Comparison of ENCODE assay signal across 8 mouse cellular contexts in genomic region chr11:6547037-6547680, GRCm38 (mm10). TPM values are rescaled to one million over a fixed set of nuclear protein-coding genes. Genes with fewer than 3 reads are reported as not detected.
DNase-seq lines count a peak whose midpoint lies in the region; ATAC-seq and TF ChIP-seq lines count a peak whose summit lies in the region.

No protein-coding gene starts in this region.

- peaks cover 36% of the 10 kb centered on the region for H3K36me3 ChIP-seq in embryonic facial prominence, embryonic 10.5 days (replicated peaks)
- H3K36me3 ChIP-seq in liver, adult 2 months (ENCODE audit: control insufficient read depth, insufficient read depth, low read length), result no peaks in the 10 kb centered on the region
- no peaks in the 10 kb centered on the region for H3K36me3 ChIP-seq in midbrain, embryonic 16.5 days (ENCODE audit: control insufficient read depth, insufficient read depth, low read length)
- H3K36me3 ChIP-seq in spleen, adult 2 months (ENCODE audit: control insufficient read depth, insufficient read depth, low read length), result peaks cover 3% of the 10 kb centered on the region; the same call in 1 of the 2 replicates

- H3K79me2 ChIP-seq in liver, adult 2 months (ENCODE audit: control insufficient read depth, insufficient read depth, low read length), result peaks cover 12% of the 10 kb centered on the region; the same call in 1 of the 2 replicates

- peak; percentile 83 for DNase-seq in adrenal gland, postnatal 14 days
- peak; percentile 86 for DNase-seq in embryonic facial prominence, embryonic 10.5 days (ENCODE audit: low spot score)
- DNase-seq in heart, adult 8-10 months (ENCODE audit: low spot score), result peak; percentile 73
- peak; percentile 64 for DNase-seq in kidney, adult 11 months
- peak; percentile 60 for DNase-seq in liver, adult 2 months (ENCODE audit: extremely low read depth, low read depth, low spot score)
- DNase-seq in spleen, adult 2 months (ENCODE audit: low read depth in 1 of 2, low spot score in 2 of 2), result peak in 1 of 2 experiments; percentile 86

- H3K4me3 ChIP-seq in embryonic facial prominence, embryonic 10.5 days, result peak overlapping the region; percentile 85
- H3K4me3 ChIP-seq in liver, adult 2 months (ENCODE audit: insufficient read depth, low read depth, low read length), result peak overlapping the region; percentile 85
- peak overlapping the region; percentile 94 for H3K4me3 ChIP-seq in midbrain, embryonic 16.5 days (ENCODE audit: low read depth, low read length)
- H3K4me3 ChIP-seq in spleen, adult 2 months (ENCODE audit: extremely low read depth, insufficient read depth, insufficient read length), result peak overlapping the region; percentile 89

- no peaks in the 10 kb centered on the region for H3K27me3 ChIP-seq in embryonic facial prominence, embryonic 10.5 days (replicated peaks; ENCODE audit: low read depth, poor library complexity, severe bottlenecking)
- H3K27me3 ChIP-seq in liver, adult 2 months (ENCODE audit: control insufficient read depth, insufficient read depth, low read length), result no peaks in the 10 kb centered on the region
- no peaks in the 10 kb centered on the region for H3K27me3 ChIP-seq in midbrain, embryonic 16.5 days (ENCODE audit: control insufficient read depth, insufficient read depth, low read depth, low read length)
- H3K27me3 ChIP-seq in spleen, adult 2 months (ENCODE audit: control insufficient read depth, insufficient read depth, low read length), result no peaks in the 10 kb centered on the region

- H3K4me1 ChIP-seq in embryonic facial prominence, embryonic 10.5 days, result peaks cover 19% of the 10 kb centered on the region
- H3K4me1 ChIP-seq in liver, adult 2 months (ENCODE audit: control insufficient read depth, insufficient read depth, low read length), result peaks cover 9% of the 10 kb centered on the region
- H3K4me1 ChIP-seq in midbrain, embryonic 16.5 days (ENCODE audit: control insufficient read depth, insufficient read depth, low read length), result peaks cover 16% of the 10 kb centered on the region
- peaks cover 13% of the 10 kb centered on the region for H3K4me1 ChIP-seq in spleen, adult 2 months (ENCODE audit: control insufficient read depth, insufficient read depth, insufficient read length)

- H3K9ac ChIP-seq in liver, adult 2 months (ENCODE audit: low read depth, low read length), result peak overlapping the region; percentile 92
- peak overlapping the region; percentile 90 for H3K9ac ChIP-seq in midbrain, embryonic 16.5 days (ENCODE audit: low read depth, low read length)

- ATAC-seq in midbrain, embryonic 16.5 days, result peak; percentile 68
- ATAC-seq in erythroid progenitor cell, adult 5-6 weeks (replicated peaks; ENCODE audit: low FRiP score, poor library complexity, severe bottlenecking), result no peak

- peak overlapping the region; percentile 99 for H3K27ac ChIP-seq in embryonic facial prominence, embryonic 10.5 days (replicated peaks)
- H3K27ac ChIP-seq in liver, adult 2 months (replicated peaks; ENCODE audit: insufficient read depth, low read depth, low read length), result peak overlapping the region; percentile 80
- peak overlapping the region; percentile 92 for H3K27ac ChIP-seq in midbrain, embryonic 16.5 days (ENCODE audit: low read length)
- peak overlapping the region; percentile 96 for H3K27ac ChIP-seq in spleen, adult 2 months (ENCODE audit: insufficient read depth, low read length)

- peak overlapping the region; percentile 89 for H3K4me2 ChIP-seq in midbrain, embryonic 16.5 days (ENCODE audit: low read length)

- WGBS in embryonic facial prominence, embryonic 10.5 days, result under 1% methylated on average over 36 of the region's 41 CpGs
- WGBS in liver, adult 2 months, result under 1% methylated on average over 30 of the region's 41 CpGs
- WGBS in midbrain, embryonic 16.5 days, result under 1% methylated on average over 28 of the region's 41 CpGs
- 1% methylated on average over 36 of the region's 41 CpGs for WGBS in spleen, adult 2 months

- no peak for TF ChIP-seq POLR2A in liver, adult 2 months (IDR thresholded peaks at IDR 0.05; ENCODE audit: extremely low read depth, insufficient read depth, low read length)
- peak; percentile 38 for TF ChIP-seq POLR2A in spleen, adult 2 months (IDR thresholded peaks at IDR 0.05; ENCODE audit: low read depth, low read length)

- no peak for TF ChIP-seq CTCF in liver, adult 2 months (IDR thresholded peaks at IDR 0.05; ENCODE audit: low read depth, low read length)
- no peak for TF ChIP-seq CTCF in spleen, adult 2 months (IDR thresholded peaks at IDR 0.05; ENCODE audit: extremely low read depth, insufficient read depth, insufficient read length, insufficient replicate concordance)

- no peaks in the 10 kb centered on the region for H3K9me3 ChIP-seq in embryonic facial prominence, embryonic 10.5 days
- H3K9me3 ChIP-seq in midbrain, embryonic 16.5 days (replicated peaks; ENCODE audit: control insufficient read depth, low read length, poor library complexity, severe bottlenecking), result no peaks in the 10 kb centered on the region

RNA-seq across cellular contexts. Expression of gene Ccm2, which starts 0.5 kb away (rescaled TPM):
- 37.6 and 47.5 TPM in 2 replicates for total RNA-seq in adrenal gland, postnatal 14 days (2021)
- polyA plus RNA-seq in embryonic facial prominence, embryonic 10.5 days (2016; fragmentation: Nextera tagmentation; extraction: Ambion mirVana), result 109 and 114 TPM in 2 replicates
- total RNA-seq in heart, adult 8-10 months (2022), result 10 to 100 TPM; 26.3 to 33.8 (median 29.8) TPM
- total RNA-seq in liver, adult 2 months (2014; rRNA removed), result 16.5 and 18.6 TPM in 2 replicates
- 43.7 and 49.6 TPM in 2 replicates for polyA plus RNA-seq in liver, adult 2 months (2012; rRNA removed)
- polyA plus RNA-seq in midbrain, embryonic 16.5 days (2015; fragmentation: Nextera tagmentation; extraction: Ambion mirVana), result 81.4 and 84.3 TPM in 2 replicates
- polyA plus RNA-seq in spleen, adult 2 months (2012; rRNA removed), result 233 and 234 TPM in 2 replicates
- total RNA-seq in erythroid progenitor cell, adult 5-6 weeks (2015; ENCODE audit: low replicate concordance), result 18.7 and 30.6 TPM in 2 replicates
- 9.8 and 31.8 TPM in 2 replicates for total RNA-seq in erythroid progenitor cell, adult 5-6 weeks (2017; ENCODE audit: low replicate concordance)

RNA-seq across cellular contexts. Expression of gene Myo1g, which starts 26.4 kb away (rescaled TPM):
- total RNA-seq in adrenal gland, postnatal 14 days (2021), result 4.0 and 11.8 TPM in 2 replicates
- 0.75 and 1.1 TPM in 2 replicates for polyA plus RNA-seq in embryonic facial prominence, embryonic 10.5 days (2016; fragmentation: Nextera tagmentation; extraction: Ambion mirVana)
- total RNA-seq in heart, adult 8-10 months (2022), result 1 to 10 TPM in 3 of 4 experiments, under 1 TPM in 1; 0.73 to 2.3 (median 1.2) TPM
- total RNA-seq in liver, adult 2 months (2014; rRNA removed), result 1.1 and 2.6 TPM in 2 replicates
- polyA plus RNA-seq in liver, adult 2 months (2012; rRNA removed), result 1.4 and 2.3 TPM in 2 replicates
- polyA plus RNA-seq in midbrain, embryonic 16.5 days (2015; fragmentation: Nextera tagmentation; extraction: Ambion mirVana), result 0.19 and 0.53 TPM in 2 replicates
- polyA plus RNA-seq in spleen, adult 2 months (2012; rRNA removed), result 187 and 218 TPM in 2 replicates
- 6.3 and 16.6 TPM in 2 replicates for total RNA-seq in erythroid progenitor cell, adult 5-6 weeks (2015; ENCODE audit: low replicate concordance)
- total RNA-seq in erythroid progenitor cell, adult 5-6 weeks (2017; ENCODE audit: low replicate concordance), result 6.3 and 14.6 TPM in 2 replicates

RNA-seq across cellular contexts. Expression of gene Nacad, which starts 58.7 kb away (rescaled TPM):
- 2.9 and 4.4 TPM in 2 replicates for total RNA-seq in adrenal gland, postnatal 14 days (2021)
- 9.8 and 10.5 TPM in 2 replicates for polyA plus RNA-seq in embryonic facial prominence, embryonic 10.5 days (2016; fragmentation: Nextera tagmentation; extraction: Ambion mirVana)
- total RNA-seq in heart, adult 8-10 months (2022), result under 1 TPM; 0.22 to 0.65 (median 0.50) TPM
- under 0.01 TPM in 2 replicates for total RNA-seq in liver, adult 2 months (2014; rRNA removed)
- 0.02 TPM in 1 of 2 replicates, not detected in the other for polyA plus RNA-seq in liver, adult 2 months (2012; rRNA removed)
- 85.0 and 89.0 TPM in 2 replicates for polyA plus RNA-seq in midbrain, embryonic 16.5 days (2015; fragmentation: Nextera tagmentation; extraction: Ambion mirVana)
- polyA plus RNA-seq in spleen, adult 2 months (2012; rRNA removed), result 0.37 and 0.60 TPM in 2 replicates
- total RNA-seq in erythroid progenitor cell, adult 5-6 weeks (2015; ENCODE audit: low replicate concordance), result not detected in 2 replicates
- 0.98 and 2.7 TPM in 2 replicates for total RNA-seq in erythroid progenitor cell, adult 5-6 weeks (2017; ENCODE audit: low replicate concordance)
